Comparison of ENCODE assay signal across 9 mouse cellular contexts in genomic region chr4:46371030-46371429, GRCm38 (mm10). TPM values are rescaled to one million over a fixed set of nuclear protein-coding genes. Genes with fewer than 3 reads are reported as not detected.
A peak's percentile ranks its signal among the peaks of the same experiment; 100 is the strongest.
DNase-seq lines count a peak whose midpoint lies in the region; ATAC-seq and TF ChIP-seq lines count a peak whose summit lies in the region.
"Had no signal": no experiment of that assay in that cellular context is flagged by ENCODE, and none has a peak within 500 bp of the region (broad histone marks: within the 10 kb centered on the region; RNA-seq: fewer than 3 reads in every experiment).

No protein-coding gene starts in this region.

- DNase-seq in adipocyte (ENCODE audit: low spot score), result peak; percentile 29
- peak; percentile 71 to 86 for DNase-seq in cerebellum, postnatal 25 days
- peak; percentile 31 to 58 for DNase-seq in gastrocnemius, postnatal 36 days
- DNase-seq in liver, embryonic 14.5 days (ENCODE audit: low read depth in 3 of 3, low spot score in 3 of 3), result no peak
- peak; percentile 52 for DNase-seq in neural tube, embryonic 10.5 days (ENCODE audit: extremely low spot score, low spot score)
- no peak for DNase-seq in thymus, postnatal 36 days

- H3K36me3 ChIP-seq in intestine, embryonic 15.5 days, result no peaks in the 10 kb centered on the region
- H3K36me3 ChIP-seq in liver, embryonic 14.5 days (replicated peaks; ENCODE audit: control insufficient read depth, insufficient read depth, low read depth), result peaks cover 11% of the 10 kb centered on the region; the same call in 1 of the 2 replicates

- intact Hi-C loops in gastrocnemius, postnatal 36 days (cut with DNase I), result loop anchor here (10.0 kb wide), 1 partner anchor 166 kb away; no protein-coding TSS in a partner anchor

- TF ChIP-seq CTCF in liver, embryonic 14.5 days (IDR thresholded peaks at IDR 0.05; ENCODE audit: low read depth), result no peak

- no peaks in the 10 kb centered on the region; the same call in 1 of the 2 replicates for H3K4me1 ChIP-seq in intestine, embryonic 15.5 days (replicated peaks)
- peaks cover 0 to 2% of the 10 kb centered on the region in 2 experiments; a peak in 2 of 4 replicates for H3K4me1 ChIP-seq in liver, embryonic 14.5 days (replicated peaks; ENCODE audit: control insufficient read depth in 2 of 2, insufficient read depth in 2 of 2, low read length in 1 of 2)

- H3K27ac ChIP-seq in intestine, embryonic 15.5 days, result no peak overlapping the region
- H3K27ac ChIP-seq in liver, embryonic 14.5 days, result no peak overlapping the region

- no peak for TF ChIP-seq EP300 in liver, embryonic 14.5 days (IDR thresholded peaks at IDR 0.05; ENCODE audit: low read depth)

- ATAC-seq in intestine, embryonic 15.5 days, result peak; percentile 86
- no peak for ATAC-seq in liver, embryonic 14.5 days (ENCODE audit: insufficient read depth)
- ATAC-seq in CD4-positive, CD25-positive, alpha-beta regulatory T cell, adult 4 months, result no peak

- H3K4me2 ChIP-seq in intestine, embryonic 15.5 days (replicated peaks), result peak overlapping the region; percentile 40; the same call in 1 of the 2 replicates
- peak overlapping the region; percentile 38; the same call in 1 of the 2 replicates for H3K4me2 ChIP-seq in liver, embryonic 14.5 days (ENCODE audit: low read depth)

- no peak overlapping the region for H3K9ac ChIP-seq in intestine, embryonic 15.5 days
- no peak overlapping the region for H3K9ac ChIP-seq in liver, embryonic 14.5 days (replicated peaks)

- peaks cover 9% of the 10 kb centered on the region; the same call in 1 of the 2 replicates for H3K27me3 ChIP-seq in intestine, embryonic 15.5 days (replicated peaks)
- H3K27me3 ChIP-seq in liver, embryonic 14.5 days (ENCODE audit: control insufficient read depth, insufficient read depth, low read length), result peaks cover 6% of the 10 kb centered on the region

- H3K4me3 ChIP-seq in intestine, embryonic 15.5 days (replicated peaks), result no peak overlapping the region
- H3K4me3 ChIP-seq in liver, embryonic 14.5 days (ENCODE audit: insufficient read depth in 1 of 2, low read depth in 2 of 2, low read length in 2 of 2), result 0 out of 4 replicates have a peak overlapping the region, but pooled peaks of 1 of the 2 experiments have one; percentile 14
- H3K4me3 ChIP-seq: erythroblast, embryonic 14.5 days had no signal

- no peaks in the 10 kb centered on the region for H3K9me3 ChIP-seq in intestine, embryonic 15.5 days
- no peaks in the 10 kb centered on the region for H3K9me3 ChIP-seq in liver, embryonic 14.5 days (ENCODE audit: control insufficient read depth, low read length)

- WGBS in intestine, embryonic 15.5 days, result 4% methylated on average over 19 of the region's 19 CpGs
- 5% methylated on average over 19 of the region's 19 CpGs for WGBS in liver, embryonic 14.5 days (ENCODE audit: insufficient replicate concordance)

RNA-seq across cellular contexts. Expression of gene Trmo, which starts 18.2 kb away (rescaled TPM):
- total RNA-seq in gastrocnemius, postnatal 36 days (2021), result 1 to 10 TPM; 2.1 to 2.5 TPM
- polyA plus RNA-seq in intestine, embryonic 15.5 days (2015; fragmentation: Nextera tagmentation; extraction: Ambion mirVana), result 11.2 and 11.5 TPM in 2 replicates
- polyA plus RNA-seq in liver, embryonic 14.5 days (2012; rRNA removed), result 13.9 and 16.1 TPM in 2 replicates
- 8.2 and 11.6 TPM in 2 replicates for polyA plus RNA-seq in liver, embryonic 14.5 days (2014; fragmentation: Nextera tagmentation; extraction: Ambion mirVana)
- polyA plus RNA-seq in CD4-positive, CD25-positive, alpha-beta regulatory T cell, adult 4 months (2017; shearing (Covaris generic)), result 10 to 100 TPM; 20.9 TPM

RNA-seq across cellular contexts. Expression of gene Foxe1, which starts 27.6 kb away (rescaled TPM):
- total RNA-seq in gastrocnemius, postnatal 36 days (2021), result not detected
- polyA plus RNA-seq in intestine, embryonic 15.5 days (2015; fragmentation: Nextera tagmentation; extraction: Ambion mirVana), result not detected in 2 replicates
- polyA plus RNA-seq in liver, embryonic 14.5 days (2012; rRNA removed), result 0.02 and 0.07 TPM in 2 replicates
- polyA plus RNA-seq in liver, embryonic 14.5 days (2014; fragmentation: Nextera tagmentation; extraction: Ambion mirVana), result 0.06 TPM in 1 of 2 replicates, not detected in the other
- polyA plus RNA-seq in CD4-positive, CD25-positive, alpha-beta regulatory T cell, adult 4 months (2017; shearing (Covaris generic)), result not detected
- polyA plus RNA-seq: erythroblast, embryonic 14.5 days had no signal

RNA-seq across cellular contexts. Expression of gene Hemgn, which starts 42.3 kb away (rescaled TPM):
- total RNA-seq in gastrocnemius, postnatal 36 days (2021), result not detected
- polyA plus RNA-seq in intestine, embryonic 15.5 days (2015; fragmentation: Nextera tagmentation; extraction: Ambion mirVana), result 4.8 and 6.4 TPM in 2 replicates
- 191 and 274 TPM in 2 replicates for polyA plus RNA-seq in liver, embryonic 14.5 days (2012; rRNA removed)
- polyA plus RNA-seq in liver, embryonic 14.5 days (2014; fragmentation: Nextera tagmentation; extraction: Ambion mirVana), result 293 and 315 TPM in 2 replicates
- under 1 TPM in 1 of 2 experiments, not detected in 1; 0.36 TPM for polyA plus RNA-seq in CD4-positive, CD25-positive, alpha-beta regulatory T cell, adult 4 months (2017; shearing (Covaris generic))

Comparison
In these comparisons a context has a peak if more than half of its experiments do, and no peak if none do; other contexts are left out.
1. DNase-seq: peak in adipocyte (single experiment), cerebellum, postnatal 25 days (2 of 2), gastrocnemius, postnatal 36 days (2 of 2) and neural tube, embryonic 10.5 days (single experiment); none in liver, embryonic 14.5 days (0 of 3) and thymus, postnatal 36 days (0 of 2).
2. RNA of gene Hemgn, which starts 42.3 kb away (polyA plus RNA-seq): 191 to 315 TPM in liver, embryonic 14.5 days; 4.8 to 6.4 TPM in intestine, embryonic 15.5 days and 0.36 TPM in CD4-positive, CD25-positive, alpha-beta regulatory T cell, adult 4 months; every median in the first group is over 10 times any median in the second.